In the genomic region with DNA sequence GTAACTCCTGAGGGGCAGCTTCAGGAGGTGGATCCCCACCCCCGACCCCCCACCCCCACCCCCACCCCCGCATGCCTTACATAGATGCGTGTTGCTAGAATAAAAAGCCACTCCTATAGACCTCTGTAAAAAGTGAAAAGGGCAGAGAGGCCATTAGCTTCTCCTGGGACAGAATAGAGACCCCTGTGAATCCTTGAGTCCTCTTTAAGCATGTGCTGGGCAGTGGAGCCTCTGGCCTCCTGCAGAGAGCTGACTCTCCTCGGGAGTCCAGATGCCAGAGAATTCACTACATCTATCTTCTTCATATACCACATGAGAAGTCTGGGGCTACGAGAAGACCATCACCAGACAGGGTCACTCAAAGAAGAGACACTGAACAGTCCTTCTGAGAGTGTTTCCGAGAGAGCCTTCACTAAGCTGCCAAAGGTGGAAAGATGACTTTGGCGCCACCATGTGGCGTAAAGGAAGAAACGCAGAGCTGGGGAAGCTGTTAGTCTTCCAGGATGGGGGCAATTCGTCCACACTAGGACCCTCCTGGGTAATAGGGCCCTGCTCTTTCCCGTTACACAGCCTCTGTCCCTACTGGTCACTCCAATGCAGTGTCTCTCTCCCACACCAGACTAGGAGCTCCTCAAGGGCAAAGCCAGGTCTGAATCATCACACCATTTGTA, we compare ENCODE assay signal across 8 mouse cellular contexts. TPM values are rescaled to one million over a fixed set of nuclear protein-coding genes. Genes with fewer than 3 reads are reported as not detected.
DNase-seq lines count a peak whose midpoint lies in the region; ATAC-seq and TF ChIP-seq lines count a peak whose summit lies in the region.

No protein-coding gene starts in this region.

- H3K27me3 ChIP-seq in kidney, embryonic 14.5 days (ENCODE audit: control insufficient read depth, insufficient read depth, low read length): no peaks in the 10 kb centered on the region
- H3K27me3 ChIP-seq in liver, embryonic 14.5 days (ENCODE audit: control insufficient read depth, insufficient read depth, low read length): no peaks in the 10 kb centered on the region
- no peaks in the 10 kb centered on the region for H3K27me3 ChIP-seq in stomach, embryonic 16.5 days (ENCODE audit: control insufficient read depth, insufficient read depth, low read length)

- TF ChIP-seq EP300 in liver, embryonic 14.5 days (IDR thresholded peaks at IDR 0.05; ENCODE audit: low read depth): no peak

- H3K4me1 ChIP-seq in kidney, embryonic 14.5 days (ENCODE audit: control insufficient read depth, insufficient read depth, low read length): no peaks in the 10 kb centered on the region
- H3K4me1 ChIP-seq in liver, embryonic 14.5 days (replicated peaks; ENCODE audit: control insufficient read depth in 2 of 2, insufficient read depth in 2 of 2, low read length in 1 of 2): 0 out of 4 replicates have a peak, but pooled peaks cover 0 to 2% of the 10 kb centered on the region in 2 experiments
- H3K4me1 ChIP-seq in stomach, embryonic 16.5 days (ENCODE audit: control insufficient read depth, insufficient read depth, low read length): peaks cover 7% of the 10 kb centered on the region

- TF ChIP-seq CTCF in liver, embryonic 14.5 days (IDR thresholded peaks at IDR 0.05; ENCODE audit: low read depth): peak; percentile 87

- H3K9ac ChIP-seq in kidney, embryonic 14.5 days (ENCODE audit: low read depth, low read length): no peak overlapping the region
- H3K9ac ChIP-seq in liver, embryonic 14.5 days (replicated peaks): no peak overlapping the region
- H3K9ac ChIP-seq in stomach, embryonic 16.5 days (ENCODE audit: low read length): peak overlapping the region; percentile 31

- no peak overlapping the region for H3K4me2 ChIP-seq in kidney, embryonic 14.5 days (replicated peaks; ENCODE audit: low read depth, low read length)
- H3K4me2 ChIP-seq in liver, embryonic 14.5 days (ENCODE audit: low read depth): no peak overlapping the region
- no peak overlapping the region for H3K4me2 ChIP-seq in stomach, embryonic 16.5 days (ENCODE audit: low read depth, low read length)

- DNase-seq in 3134 (ENCODE audit: extremely low read depth, insufficient read length, low spot score): peak; percentile 55
- peak; percentile 89 for DNase-seq in NIH3T3 (ENCODE audit: low read depth)
- DNase-seq in heart, adult 8-10 months (ENCODE audit: low spot score): peak; percentile 75
- peak in 1 of 3 experiments; percentile 34 for DNase-seq in liver, embryonic 14.5 days (ENCODE audit: low read depth in 3 of 3, low spot score in 3 of 3)
- peak; percentile 69 for DNase-seq in neural tube, embryonic 10.5 days (ENCODE audit: extremely low spot score, low spot score)

- H3K27ac ChIP-seq in kidney, embryonic 14.5 days (ENCODE audit: low read depth, low read length): no peak overlapping the region
- H3K27ac ChIP-seq in liver, embryonic 14.5 days: no peak overlapping the region
- peak overlapping the region; percentile 25; the same call in 1 of the 2 replicates for H3K27ac ChIP-seq in stomach, embryonic 16.5 days (ENCODE audit: low read length)

- no peaks in the 10 kb centered on the region for H3K9me3 ChIP-seq in kidney, embryonic 14.5 days (ENCODE audit: control insufficient read depth, low read length)
- H3K9me3 ChIP-seq in liver, embryonic 14.5 days (ENCODE audit: control insufficient read depth, low read length): no peaks in the 10 kb centered on the region
- no peaks in the 10 kb centered on the region for H3K9me3 ChIP-seq in stomach, embryonic 16.5 days (replicated peaks; ENCODE audit: control insufficient read depth, low read length)

- H3K4me3 ChIP-seq in kidney, embryonic 14.5 days (ENCODE audit: low read length): no peak overlapping the region
- H3K4me3 ChIP-seq in liver, embryonic 14.5 days (ENCODE audit: insufficient read depth in 1 of 2, low read depth in 2 of 2, low read length in 2 of 2): no peak overlapping the region
- no peak overlapping the region for H3K4me3 ChIP-seq in stomach, embryonic 16.5 days (replicated peaks; ENCODE audit: low read length)

- peak; percentile 78 for ATAC-seq in common myeloid progenitor, adult 5-6 weeks (replicated peaks; ENCODE audit: low read depth, poor library complexity, severe bottlenecking)
- peak; percentile 70 for ATAC-seq in kidney, embryonic 14.5 days (ENCODE audit: low FRiP score, low TSS enrichment)
- ATAC-seq in liver, embryonic 14.5 days (ENCODE audit: insufficient read depth): 0 out of 2 replicates have a peak, but pooled peaks have one; percentile 28
- ATAC-seq in stomach, embryonic 16.5 days (ENCODE audit: insufficient read depth, low FRiP score): peak; percentile 31; the same call in 1 of the 2 replicates

- H3K36me3 ChIP-seq in kidney, embryonic 14.5 days (ENCODE audit: control insufficient read depth, insufficient read depth, low read length): no peaks in the 10 kb centered on the region
- H3K36me3 ChIP-seq in liver, embryonic 14.5 days (replicated peaks; ENCODE audit: control insufficient read depth, insufficient read depth, low read depth): no peaks in the 10 kb centered on the region
- no peaks in the 10 kb centered on the region for H3K36me3 ChIP-seq in stomach, embryonic 16.5 days (ENCODE audit: control insufficient read depth, insufficient read depth, low read length)

- 22% methylated on average over 11 of the region's 11 CpGs for WGBS in kidney, embryonic 14.5 days
- WGBS in liver, embryonic 14.5 days (ENCODE audit: insufficient replicate concordance): 12% methylated on average over 11 of the region's 11 CpGs
- WGBS in stomach, embryonic 16.5 days: 20% methylated on average over 11 of the region's 11 CpGs

RNA-seq across cellular contexts. Expression of a gene that starts 39.0 kb away (rescaled TPM):
- total RNA-seq in common myeloid progenitor, adult 5-6 weeks (2017): 7.8 and 8.8 TPM in 2 replicates
- total RNA-seq in heart, adult 8-10 months (2022): 10 to 100 TPM; 24.6 to 27.7 (median 27.2) TPM
- 0.72 and 0.84 TPM in 2 replicates for polyA plus RNA-seq in kidney, embryonic 14.5 days (2014; fragmentation: Nextera tagmentation; extraction: Ambion mirVana)
- 0.47 and 0.53 TPM in 2 replicates for polyA plus RNA-seq in liver, embryonic 14.5 days (2012; rRNA removed)
- polyA plus RNA-seq in liver, embryonic 14.5 days (2014; fragmentation: Nextera tagmentation; extraction: Ambion mirVana): 0.33 and 0.67 TPM in 2 replicates
- polyA plus RNA-seq in stomach, embryonic 16.5 days (2015; fragmentation: Nextera tagmentation; extraction: Ambion mirVana): 8.5 and 12.0 TPM in 2 replicates

RNA-seq across cellular contexts. Expression of a gene that starts 41.0 kb away (rescaled TPM):
- total RNA-seq in common myeloid progenitor, adult 5-6 weeks (2017): 43.4 and 85.4 TPM in 2 replicates
- 10 to 100 TPM; 17.2 to 23.8 (median 19.1) TPM for total RNA-seq in heart, adult 8-10 months (2022)
- polyA plus RNA-seq in kidney, embryonic 14.5 days (2014; fragmentation: Nextera tagmentation; extraction: Ambion mirVana): 20.5 and 35.5 TPM in 2 replicates
- polyA plus RNA-seq in liver, embryonic 14.5 days (2012; rRNA removed): 2.4 and 3.3 TPM in 2 replicates
- 3.1 and 3.4 TPM in 2 replicates for polyA plus RNA-seq in liver, embryonic 14.5 days (2014; fragmentation: Nextera tagmentation; extraction: Ambion mirVana)
- polyA plus RNA-seq in stomach, embryonic 16.5 days (2015; fragmentation: Nextera tagmentation; extraction: Ambion mirVana): 20.0 and 21.5 TPM in 2 replicates

Comparison
In these comparisons a context has a peak if more than half of its experiments do, and no peak if none do; other contexts are left out.
1. ATAC-seq: peak in every context shown above with its lines; median percentile 78 in common myeloid progenitor, adult 5-6 weeks; 70 in kidney, embryonic 14.5 days; 31 in stomach, embryonic 16.5 days; 28 in liver, embryonic 14.5 days.